Mouse (Mus musculus): ENCODE results near the gene Cep164. TPM values are rescaled to one million over a fixed set of nuclear protein-coding genes. Genes with fewer than 3 reads are reported as not detected.

Gene Cep164
- total and polyA plus RNA-seq, 3 experiments, result 7.9 to 14.2 TPM; not detected in 1

DNA sequence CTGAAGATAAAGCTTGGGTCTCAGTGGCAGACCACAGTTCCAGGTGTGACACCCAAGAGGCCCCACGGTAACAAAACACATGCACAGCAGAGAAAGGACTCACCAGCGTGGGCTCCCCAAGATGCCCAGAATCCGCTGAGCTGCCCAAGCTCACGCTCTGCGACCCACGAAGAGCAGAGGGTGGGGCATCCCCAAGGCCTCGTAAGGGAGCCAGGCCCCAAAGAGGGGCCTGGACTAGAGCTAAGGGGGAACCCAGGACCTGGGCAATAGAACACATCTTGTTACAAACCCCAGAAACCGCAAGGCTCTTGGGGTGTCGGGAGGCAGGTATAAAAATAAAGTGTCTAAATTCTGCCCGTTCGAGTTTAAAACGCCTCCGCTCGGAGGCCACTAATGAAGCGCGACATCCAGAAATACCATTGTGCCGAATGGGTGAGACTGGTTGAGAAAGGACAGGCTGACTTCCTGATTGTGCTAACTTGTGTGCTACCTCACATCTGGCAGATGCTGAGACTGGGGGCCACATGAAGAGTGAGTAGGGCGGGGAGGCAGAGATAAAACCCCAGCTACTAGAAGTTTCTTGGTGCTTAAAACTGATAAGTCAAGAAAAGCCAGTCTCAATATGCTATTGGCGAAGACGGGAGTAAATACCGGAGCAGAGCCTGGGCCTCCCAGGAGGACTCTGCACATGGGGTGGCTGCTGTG lies 25.3 kb downstream of the Cep164 start:
- peaks cover 0 to 14% of the 10 kb centered on the region in 2 experiments; a peak in 2 of 4 replicates for H3K36me3 ChIP-seq (ENCODE audit: control insufficient read depth in 1 of 2, insufficient read depth in 2 of 2, low read length in 2 of 2)
- H3K9me3 ChIP-seq (replicated peaks; ENCODE audit: insufficient read depth, low read length), result no peaks in the 10 kb centered on the region
- DNase-seq (ENCODE audit: low read depth, low spot score), result peak; percentile 94
- no peaks in the 10 kb centered on the region; the same call in 1 of the 2 replicates for H3K79me2 ChIP-seq (ENCODE audit: control insufficient read depth, insufficient read depth, low read length, poor library complexity)
- H3K9ac ChIP-seq (ENCODE audit: control insufficient read depth, low read depth, low read length, poor library complexity, severe bottlenecking), result peak overlapping the region; percentile 69
- peak overlapping the region; percentile 31 to 42 for H3K4me3 ChIP-seq (ENCODE audit: control insufficient read depth in 1 of 2, insufficient read depth in 1 of 2, low read depth in 2 of 2, low read length in 2 of 2)
- peak overlapping the region; percentile 93 for H3K27ac ChIP-seq (ENCODE audit: control insufficient read depth, low read depth, low read length)
- H3K4me1 ChIP-seq (ENCODE audit: control insufficient read depth in 1 of 2, insufficient read depth in 2 of 2, low read length in 2 of 2), result peaks cover 0 to 14% of the 10 kb centered on the region in 2 experiments; a peak in 2 of 4 replicates
- no peaks in the 10 kb centered on the region for H3K27me3 ChIP-seq (ENCODE audit: control insufficient read depth in 1 of 2, insufficient read depth in 2 of 2, low read length in 2 of 2)
- TF ChIP-seq USF1 (IDR thresholded peaks at IDR 0.05; ENCODE audit: low read depth, low read length), result 0 out of 2 replicates have a peak, but pooled peaks have one; percentile 13
- no peak for TF ChIP-seq SMC3 (IDR thresholded peaks at IDR 0.05; ENCODE audit: low read depth, low read length)
- no peak for TF ChIP-seq POLR2AphosphoS5 (IDR thresholded peaks at IDR 0.05; ENCODE audit: borderline replicate concordance, low read depth, low read length)
- peak; percentile 71 for TF ChIP-seq MXI1 (IDR thresholded peaks at IDR 0.05; ENCODE audit: low read depth, low read length)
- TF ChIP-seq ELF1 (IDR thresholded peaks at IDR 0.05; ENCODE audit: low read depth, low read length), result peak; percentile 83
- peak; percentile 83 for TF ChIP-seq TBP (IDR thresholded peaks at IDR 0.05; ENCODE audit: low read depth, low read length)
- TF ChIP-seq MAZ (IDR thresholded peaks at IDR 0.05; ENCODE audit: low read depth, low read length), result peak; percentile 100
- peak in 1 of 2 experiments; percentile 37; a peak in 1 of 4 replicates for TF ChIP-seq POLR2A (IDR thresholded peaks at IDR 0.05; ENCODE audit: control insufficient read depth in 1 of 2, insufficient read depth in 1 of 2, low read depth in 1 of 2, low read length in 2 of 2, poor library complexity in 1 of 2)
- TF ChIP-seq JUND (IDR thresholded peaks at IDR 0.05; ENCODE audit: low read depth, low read length), result 0 out of 2 replicates have a peak, but pooled peaks have one; percentile 22
- TF ChIP-seq CTCF (IDR thresholded peaks at IDR 0.05 in 2 of 3, conservative IDR thresholded peaks at IDR 0.05 in 1 of 3; ENCODE audit: control insufficient read depth in 1 of 3, insufficient read depth in 1 of 3, low read depth in 2 of 3, low read length in 3 of 3, poor library complexity in 1 of 3, severe bottlenecking in 1 of 3), result no peak
- TF ChIP-seq UBTF (IDR thresholded peaks at IDR 0.05; ENCODE audit: borderline replicate concordance, insufficient read depth, low read depth, low read length), result 0 out of 2 replicates have a peak, but pooled peaks have one; percentile 48
- no peak for TF ChIP-seq NRF1 (IDR thresholded peaks at IDR 0.05; ENCODE audit: insufficient read depth, low read depth, low read length, poor library complexity, severe bottlenecking)
- peak; percentile 62; the same call in 1 of the 2 replicates for TF ChIP-seq BHLHE40 (IDR thresholded peaks at IDR 0.05; ENCODE audit: borderline replicate concordance, low read depth, low read length)
- peak; percentile 86 for TF ChIP-seq SIN3A (IDR thresholded peaks at IDR 0.05; ENCODE audit: low read length)
- peak; percentile 42; the same call in 1 of the 2 replicates for TF ChIP-seq NELFE (IDR thresholded peaks at IDR 0.05; ENCODE audit: low read depth, low read length)
- peak; percentile 76 for TF ChIP-seq MAX (IDR thresholded peaks at IDR 0.05; ENCODE audit: low read length)
- TF ChIP-seq HCFC1 (IDR thresholded peaks at IDR 0.05; ENCODE audit: low read depth, low read length), result peak; percentile 60
- no peak for TF ChIP-seq CHD1 (IDR thresholded peaks at IDR 0.05; ENCODE audit: low read depth, low read length)
- TF ChIP-seq EP300 (IDR thresholded peaks at IDR 0.05; ENCODE audit: low read depth in 1 of 2, low read length in 2 of 2), result peak; percentile 83 to 94
- TF ChIP-seq RCOR1 (IDR thresholded peaks at IDR 0.05; ENCODE audit: low read depth, low read length), result peak; percentile 90
- TF ChIP-seq POLR2AphosphoS2 (IDR thresholded peaks at IDR 0.05; ENCODE audit: low read length), result no peak
- TF ChIP-seq MYB (IDR thresholded peaks at IDR 0.05; ENCODE audit: low read depth, low read length), result 0 out of 2 replicates have a peak, but pooled peaks have one; percentile 7
- TF ChIP-seq GATA1 (IDR thresholded peaks at IDR 0.05; ENCODE audit: low read depth, low read length), result peak; percentile 97
- TF ChIP-seq MYC (IDR thresholded peaks at IDR 0.05; ENCODE audit: low read depth, low read length), result peak; percentile 87
- peak; percentile 92 for TF ChIP-seq TAL1 (IDR thresholded peaks at IDR 0.05; ENCODE audit: low read length)
- TF ChIP-seq KAT2A (conservative IDR thresholded peaks at IDR 0.05; ENCODE audit: low read depth, low read length), result no peak
- TF ChIP-seq GABPA (IDR thresholded peaks at IDR 0.05; ENCODE audit: low read depth, low read length), result no peak
- TF ChIP-seq TCF12 (IDR thresholded peaks at IDR 0.05; ENCODE audit: low read depth, low read length), result peak; percentile 95
- peak; percentile 71; the same call in 1 of the 2 replicates for TF ChIP-seq ZMIZ1 (IDR thresholded peaks at IDR 0.05; ENCODE audit: low read depth, low read length)
- TF ChIP-seq ZNF384 (IDR thresholded peaks at IDR 0.05; ENCODE audit: low read depth, low read length), result no peak
- TF ChIP-seq ETS1 (IDR thresholded peaks at IDR 0.05; ENCODE audit: low read depth, low read length), result peak; percentile 92
- TF ChIP-seq ZC3H11A (IDR thresholded peaks at IDR 0.05; ENCODE audit: low read depth, low read length), result no peak

Data from MEL (cell line).